ENCODE assay signal across 8 mouse cellular contexts in genomic region chr7:35836851-35837250, GRCm38 (mm10). TPM values are rescaled to one million over a fixed set of nuclear protein-coding genes. Genes with fewer than 3 reads are reported as not detected.
DNase-seq lines count a peak whose midpoint lies in the region; ATAC-seq and TF ChIP-seq lines count a peak whose summit lies in the region.

No protein-coding gene starts in this region.

- H3K36me3 ChIP-seq in liver, embryonic 14.5 days (replicated peaks; ENCODE audit: control insufficient read depth, insufficient read depth, low read depth) = no peaks in the 10 kb centered on the region
- no peaks in the 10 kb centered on the region for H3K36me3 ChIP-seq in stomach, embryonic 15.5 days

- H3K9me3 ChIP-seq in liver, embryonic 14.5 days (ENCODE audit: control insufficient read depth, low read length) = no peaks in the 10 kb centered on the region
- no peaks in the 10 kb centered on the region for H3K9me3 ChIP-seq in stomach, embryonic 15.5 days

- TF ChIP-seq EP300 in liver, embryonic 14.5 days (IDR thresholded peaks at IDR 0.05; ENCODE audit: low read depth) = no peak

- ATAC-seq in liver, embryonic 14.5 days (ENCODE audit: insufficient read depth) = 0 out of 2 replicates have a peak, but pooled peaks have one; percentile 15
- ATAC-seq in stomach, embryonic 15.5 days (ENCODE audit: insufficient read depth, low FRiP score, low read depth) = peak; percentile 65; the same call in 1 of the 2 replicates
- ATAC-seq in monocyte, adult 5-6 weeks (replicated peaks; ENCODE audit: insufficient number of reproducible peaks, low FRiP score, low TSS enrichment, poor library complexity, severe bottlenecking) = no peak

- peaks cover 0 to 4% of the 10 kb centered on the region in 2 experiments; a peak in 2 of 4 replicates for H3K4me1 ChIP-seq in liver, embryonic 14.5 days (replicated peaks; ENCODE audit: control insufficient read depth in 2 of 2, insufficient read depth in 2 of 2, low read length in 1 of 2)
- no peaks in the 10 kb centered on the region for H3K4me1 ChIP-seq in stomach, embryonic 15.5 days

- 56% methylated on average over 19 of the region's 19 CpGs for WGBS in liver, embryonic 14.5 days (ENCODE audit: insufficient replicate concordance)
- 40% methylated on average over 19 of the region's 19 CpGs for WGBS in stomach, embryonic 15.5 days

- 0 out of 2 replicates have a peak overlapping the region, but pooled peaks have one; percentile 15 for H3K4me2 ChIP-seq in liver, embryonic 14.5 days (ENCODE audit: low read depth)
- H3K4me2 ChIP-seq in stomach, embryonic 15.5 days = peak overlapping the region; percentile 29; the same call in 1 of the 2 replicates

- intact Hi-C loops in gastrocnemius, postnatal 14 days (cut with DNase I; ENCODE audit: low total_unique reads) = no loop called here
- intact Hi-C loops in heart, postnatal 36 days (cut with DNase I) = no loop called here

- no peak for TF ChIP-seq CTCF in liver, embryonic 14.5 days (IDR thresholded peaks at IDR 0.05; ENCODE audit: low read depth)

- H3K27ac ChIP-seq in liver, embryonic 14.5 days = no peak overlapping the region
- no peak overlapping the region for H3K27ac ChIP-seq in stomach, embryonic 15.5 days

- H3K4me3 ChIP-seq in liver, embryonic 14.5 days (ENCODE audit: insufficient read depth in 1 of 2, low read depth in 2 of 2, low read length in 2 of 2) = no peak overlapping the region
- H3K4me3 ChIP-seq in stomach, embryonic 15.5 days (replicated peaks) = no peak overlapping the region

- no peak overlapping the region for H3K9ac ChIP-seq in liver, embryonic 14.5 days (replicated peaks)
- H3K9ac ChIP-seq in stomach, embryonic 15.5 days = no peak overlapping the region

- DNase-seq in layer of hippocampus, postnatal 10 days (ENCODE audit: low spot score in 2 of 2) = peak; percentile 14 to 21
- no peak for DNase-seq in layer of hippocampus, adult 11-12 months (ENCODE audit: low spot score)
- peak; percentile 49 for DNase-seq in gastrocnemius, postnatal 14 days
- peak; percentile 20 to 46 for DNase-seq in heart, postnatal 36 days
- DNase-seq in liver, embryonic 14.5 days (ENCODE audit: low read depth in 3 of 3, low spot score in 3 of 3) = no peak
- DNase-seq in spleen, postnatal 14 days (ENCODE audit: low spot score in 2 of 2) = no peak

- H3K27me3 ChIP-seq in liver, embryonic 14.5 days (ENCODE audit: control insufficient read depth, insufficient read depth, low read length) = no peaks in the 10 kb centered on the region
- no peaks in the 10 kb centered on the region for H3K27me3 ChIP-seq in stomach, embryonic 15.5 days (replicated peaks)

RNA-seq across cellular contexts. Expression of gene Zfp507, which starts 34.0 kb away (rescaled TPM):
- total RNA-seq in layer of hippocampus, postnatal 10 days (2021) = 10 to 100 TPM; 32.2 to 33.1 TPM
- total RNA-seq in gastrocnemius, postnatal 14 days (2021) = 10 to 100 TPM; 15.2 to 16.7 TPM
- total RNA-seq in heart, postnatal 36 days (2021) = 10 to 100 TPM; 13.7 to 13.8 TPM
- polyA plus RNA-seq in liver, embryonic 14.5 days (2012; rRNA removed) = 2.8 and 3.9 TPM in 2 replicates
- polyA plus RNA-seq in liver, embryonic 14.5 days (2014; fragmentation: Nextera tagmentation; extraction: Ambion mirVana) = 2.0 and 2.6 TPM in 2 replicates
- polyA plus RNA-seq in stomach, embryonic 15.5 days (2015; fragmentation: Nextera tagmentation; extraction: Ambion mirVana) = 17.2 and 19.5 TPM in 2 replicates
- total RNA-seq in monocyte, adult 5-6 weeks (2017) = 5.0 to 16.1 TPM (median 9.2 TPM) in 3 replicates

Comparison
In these comparisons a context has a peak if more than half of its experiments do, and no peak if none do; other contexts are left out.
1. DNase-seq: peak in layer of hippocampus, postnatal 10 days (2 of 2), gastrocnemius, postnatal 14 days (single experiment) and heart, postnatal 36 days (2 of 2); none in layer of hippocampus, adult 11-12 months (single experiment), liver, embryonic 14.5 days (0 of 3) and spleen, postnatal 14 days (0 of 2).